Mouse (Mus musculus): ENCODE results near the gene Drap1. TPM values are rescaled to one million over a fixed set of nuclear protein-coding genes. Genes with fewer than 3 reads are reported as not detected.

Drap1 gene
- polyA plus RNA-seq, 1 experiment from 2014 or later: 262 TPM

GRCm38 (mm10) chr19:5447515-5448353, 23.0 kb upstream of the Drap1 start, which contains the start of gene Fosl1:
Gene Fosl1 (plus strand): TSS chr19:5447547.
- H3K4me2 ChIP-seq (replicated peaks): peak within 1 kb of the TSS; percentile 97
- peak within 1 kb of the TSS; percentile 59 for H3K9ac ChIP-seq (replicated peaks)
- no peak within 1 kb of the TSS for H3K27ac ChIP-seq (replicated peaks)
- WGBS: 1% methylated on average over 70 of the region's 70 CpGs
- H3K4me3 ChIP-seq: peak within 1 kb of the TSS; percentile 49
- ATAC-seq (ENCODE audit: low FRiP score, low read depth): peak; percentile 49; the same call in 1 of the 2 replicates
- H3K9me3 ChIP-seq: no peaks in the 10 kb centered on the region
- no peaks in the 10 kb centered on the region for H3K36me3 ChIP-seq
- peaks cover 84% of the 10 kb centered on the region for H3K27me3 ChIP-seq
- H3K4me1 ChIP-seq: peaks cover 15% of the 10 kb centered on the region

GRCm38 (mm10) chr19:5445747-5446146, 21.0 kb upstream of the Drap1 start:
- H3K9ac ChIP-seq (replicated peaks): no peak overlapping the region
- WGBS: 90% methylated on average over 5 of the region's 5 CpGs
- no peak overlapping the region for H3K4me2 ChIP-seq (replicated peaks)
- H3K27ac ChIP-seq (replicated peaks): no peak overlapping the region
- H3K4me3 ChIP-seq: no peak overlapping the region
- H3K9me3 ChIP-seq: no peaks in the 10 kb centered on the region
- no peak for ATAC-seq (ENCODE audit: low FRiP score, low read depth)
- peaks cover 72% of the 10 kb centered on the region for H3K27me3 ChIP-seq
- peaks cover 15% of the 10 kb centered on the region for H3K4me1 ChIP-seq
- H3K36me3 ChIP-seq: no peaks in the 10 kb centered on the region

- H3K4me3 ChIP-seq: no peak overlapping the region
- 40% methylated on average over 7 of the region's 7 CpGs for WGBS
- H3K27me3 ChIP-seq: peaks cover 64% of the 10 kb centered on the region
- H3K9ac ChIP-seq (replicated peaks): no peak overlapping the region
- H3K27ac ChIP-seq (replicated peaks): no peak overlapping the region
- no peak overlapping the region for H3K4me2 ChIP-seq (replicated peaks)
- H3K4me1 ChIP-seq: peaks cover 15% of the 10 kb centered on the region
- no peak for ATAC-seq (ENCODE audit: low FRiP score, low read depth)
- no peaks in the 10 kb centered on the region for H3K36me3 ChIP-seq
- H3K9me3 ChIP-seq: no peaks in the 10 kb centered on the region
Measured at GRCm38 (mm10) chr19:5444954-5445353, 20.2 kb upstream of the Drap1 start.

- H3K36me3 ChIP-seq: no peaks in the 10 kb centered on the region
- H3K4me2 ChIP-seq (replicated peaks): no peak overlapping the region
- H3K27me3 ChIP-seq: peaks cover 59% of the 10 kb centered on the region
- peaks cover 15% of the 10 kb centered on the region for H3K4me1 ChIP-seq
- H3K9me3 ChIP-seq: no peaks in the 10 kb centered on the region
- no peak overlapping the region for H3K27ac ChIP-seq (replicated peaks)
- H3K9ac ChIP-seq (replicated peaks): no peak overlapping the region
- no peak for ATAC-seq (ENCODE audit: low FRiP score, low read depth)
- WGBS: 74% methylated on average over 9 of the region's 9 CpGs
- no peak overlapping the region for H3K4me3 ChIP-seq
Measured at GRCm38 (mm10) chr19:5444371-5444908, 19.7 kb upstream of the Drap1 start.

- no peak overlapping the region for H3K9ac ChIP-seq (replicated peaks)
- H3K4me3 ChIP-seq: no peak overlapping the region
Measured at GRCm38 (mm10) chr19:5433951-5434350, 9.2 kb upstream of the Drap1 start.

GRCm38 (mm10) chr19:5432992-5433852, 8.4 kb upstream of the Drap1 start:
- H3K9me3 ChIP-seq: no peaks in the 10 kb centered on the region
- H3K36me3 ChIP-seq: no peaks in the 10 kb centered on the region
- peak overlapping the region; percentile 49 for H3K4me2 ChIP-seq (replicated peaks)
- no peak overlapping the region for H3K27ac ChIP-seq (replicated peaks)
- no peak for ATAC-seq (ENCODE audit: low FRiP score, low read depth)
- H3K4me3 ChIP-seq: peak overlapping the region; percentile 23
- 17% methylated on average over 16 of the region's 16 CpGs for WGBS
- peaks cover 8% of the 10 kb centered on the region for H3K4me1 ChIP-seq
- peaks cover 8% of the 10 kb centered on the region; the same call in 1 of the 2 replicates for H3K27me3 ChIP-seq
- H3K9ac ChIP-seq (replicated peaks): peak overlapping the region; percentile 31; the same call in 1 of the 2 replicates

More at GRCm38 (mm10) chr19:5433951-5434350, 9.2 kb upstream of the Drap1 start:
- H3K27ac ChIP-seq (replicated peaks): no peak overlapping the region
- 72% methylated on average over 7 of the region's 7 CpGs for WGBS
- no peak for ATAC-seq (ENCODE audit: low FRiP score, low read depth)
- H3K9me3 ChIP-seq: no peaks in the 10 kb centered on the region
- peaks cover 8% of the 10 kb centered on the region for H3K4me1 ChIP-seq
- H3K36me3 ChIP-seq: no peaks in the 10 kb centered on the region
- H3K27me3 ChIP-seq: peaks cover 8% of the 10 kb centered on the region; the same call in 1 of the 2 replicates
- H3K4me2 ChIP-seq (replicated peaks): peak overlapping the region; percentile 49

- H3K4me3 ChIP-seq: no peak overlapping the region
- peaks cover 5% of the 10 kb centered on the region; the same call in 1 of the 2 replicates for H3K27me3 ChIP-seq
- no peaks in the 10 kb centered on the region for H3K9me3 ChIP-seq
- 70% methylated on average over 4 of the region's 4 CpGs for WGBS
- H3K4me1 ChIP-seq: peaks cover 10% of the 10 kb centered on the region
- no peak overlapping the region for H3K4me2 ChIP-seq (replicated peaks)
- no peak overlapping the region for H3K27ac ChIP-seq (replicated peaks)
- no peak for ATAC-seq (ENCODE audit: low FRiP score, low read depth)
- peaks cover 4% of the 10 kb centered on the region for H3K36me3 ChIP-seq
- H3K9ac ChIP-seq (replicated peaks): no peak overlapping the region
Measured at GRCm38 (mm10) chr19:5431911-5432464, 7.2 kb upstream of the Drap1 start.

- H3K4me3 ChIP-seq: no peak overlapping the region
- no peak for ATAC-seq (ENCODE audit: low FRiP score, low read depth)
- no peak overlapping the region for H3K27ac ChIP-seq (replicated peaks)
- H3K9me3 ChIP-seq: no peaks in the 10 kb centered on the region
- WGBS: 97% methylated on average over 1 of the region's 1 CpGs
- H3K4me1 ChIP-seq: peaks cover 25% of the 10 kb centered on the region
- peaks cover 5% of the 10 kb centered on the region; the same call in 1 of the 2 replicates for H3K27me3 ChIP-seq
- no peak overlapping the region for H3K4me2 ChIP-seq (replicated peaks)
- H3K9ac ChIP-seq (replicated peaks): no peak overlapping the region
- H3K36me3 ChIP-seq: peaks cover 14% of the 10 kb centered on the region
Measured at GRCm38 (mm10) chr19:5430408-5430807, 5.6 kb upstream of the Drap1 start.

- no peak overlapping the region for H3K4me2 ChIP-seq (replicated peaks)
- peaks cover 25% of the 10 kb centered on the region for H3K4me1 ChIP-seq
- 78% methylated on average over 8 of the region's 8 CpGs for WGBS
- no peaks in the 10 kb centered on the region for H3K9me3 ChIP-seq
- H3K9ac ChIP-seq (replicated peaks): no peak overlapping the region
- no peak overlapping the region for H3K27ac ChIP-seq (replicated peaks)
- H3K36me3 ChIP-seq: peaks cover 14% of the 10 kb centered on the region
- H3K27me3 ChIP-seq: peaks cover 5% of the 10 kb centered on the region; the same call in 1 of the 2 replicates
- no peak for ATAC-seq (ENCODE audit: low FRiP score, low read depth)
- no peak overlapping the region for H3K4me3 ChIP-seq
Measured at GRCm38 (mm10) chr19:5429806-5430205, 5.0 kb upstream of the Drap1 start.

- no peak overlapping the region for H3K27ac ChIP-seq (replicated peaks)
- ATAC-seq (ENCODE audit: low FRiP score, low read depth): no peak
- 88% methylated on average over 4 of the region's 4 CpGs for WGBS
- H3K36me3 ChIP-seq: peaks cover 14% of the 10 kb centered on the region
- H3K9me3 ChIP-seq: no peaks in the 10 kb centered on the region
- H3K9ac ChIP-seq (replicated peaks): no peak overlapping the region
- 0 out of 2 replicates have a peak, but pooled peaks cover 3% of the 10 kb centered on the region for H3K27me3 ChIP-seq
- peaks cover 25% of the 10 kb centered on the region for H3K4me1 ChIP-seq
- H3K4me3 ChIP-seq: no peak overlapping the region
- H3K4me2 ChIP-seq (replicated peaks): no peak overlapping the region
Measured at GRCm38 (mm10) chr19:5429219-5429618, 4.4 kb upstream of the Drap1 start.

DNA sequence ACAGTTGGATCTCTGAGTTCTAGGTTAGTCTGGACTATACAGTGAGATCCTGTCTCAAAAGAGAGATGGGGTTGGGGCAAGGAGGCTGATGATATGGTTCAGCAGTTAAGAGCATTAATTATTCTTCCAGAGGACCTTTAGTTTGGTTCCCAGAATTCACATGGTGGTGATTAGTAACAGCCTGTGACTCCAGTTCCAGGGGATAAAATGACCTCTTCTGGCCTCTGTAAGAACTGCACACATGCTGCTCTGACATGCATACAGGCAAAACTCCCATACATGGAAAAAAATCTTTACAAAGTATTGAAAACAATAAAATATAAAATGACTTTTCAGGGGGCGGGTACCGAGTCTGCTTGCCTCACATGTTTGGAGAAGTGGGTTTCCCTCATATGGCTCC, 3.3 kb upstream of the Drap1 start:
- Histone ChIP-seq H3K4me3 (no peak overlapping the region), H3K4me2 (replicated peaks) (no peak overlapping the region), H3K27me3 (no peaks in the 10 kb centered on the region), H3K27ac (replicated peaks) (no peak overlapping the region), H3K36me3 (peaks cover 19% of the 10 kb centered on the region), H3K9me3 (no peaks in the 10 kb centered on the region), H3K9ac (replicated peaks) (no peak overlapping the region), H3K4me1 (peaks cover 29% of the 10 kb centered on the region)
- no peak for ATAC-seq (ENCODE audit: low FRiP score, low read depth)
- WGBS: 82% methylated on average over 2 of the region's 2 CpGs

All from midbrain, embryonic 12.5 days (tissue).